Mouse (Mus musculus) liver (tissue): ENCODE results near the gene Eif3b.

ENCODE experiments used
- DNase-seq: peaks from one replicate; pipeline ENCODE4 v3.0.0-alpha.2; 2020; ENCODE audit warnings: mixed read lengths

Gene Eif3b

GRCm38 (mm10) chr5:140491142-140491541 lies 72.0 kb downstream of the Eif3b start:
- DNase-seq, result no peak

GRCm38 (mm10) chr5:140492684-140493233 lies 73.6 kb downstream of the Eif3b start:
- DNase-seq, result no peak
